Mouse (Mus musculus): ENCODE results near the gene Btn2a2. TPM values are rescaled to one million over a fixed set of nuclear protein-coding genes. Genes with fewer than 3 reads are reported as not detected.

Btn2a2 gene
- polyA plus RNA-seq, 1 experiment from 2014 or later: 0.07 TPM

- WGBS: 57% methylated on average over 5 of the region's 5 CpGs
- peaks cover 7% of the 10 kb centered on the region; the same call in 1 of the 2 replicates for H3K4me1 ChIP-seq (ENCODE audit: insufficient read depth, low read depth, low read length)
- DNase-seq (ENCODE audit: low spot score): no peak
- H3K9ac ChIP-seq (replicated peaks; ENCODE audit: low read depth): no peak overlapping the region
- no peak overlapping the region for H3K4me3 ChIP-seq (ENCODE audit: low read depth, low read length)
- no peak for TF ChIP-seq EP300 (IDR thresholded peaks at IDR 0.05)
- TF ChIP-seq CTCF (IDR thresholded peaks at IDR 0.05): no peak
- ATAC-seq: no peak
- no peaks in the 10 kb centered on the region for H3K27me3 ChIP-seq (replicated peaks; ENCODE audit: insufficient read depth, low read length)
- H3K4me2 ChIP-seq (replicated peaks; ENCODE audit: low read depth, low read length): no peak overlapping the region
- no peaks in the 10 kb centered on the region for H3K36me3 ChIP-seq (ENCODE audit: insufficient read depth, low read length)
- H3K9me3 ChIP-seq (ENCODE audit: low read length): no peaks in the 10 kb centered on the region
- no peak overlapping the region for H3K27ac ChIP-seq (ENCODE audit: low read length)
These were observed 54.9 kb downstream of the Btn2a2 start for GRCm38 (mm10) chr13:23433801-23434200.

- Histone ChIP-seq H3K4me3 (ENCODE audit: low read depth, low read length) (peak overlapping the region; percentile 50), H3K4me1 (ENCODE audit: insufficient read depth, low read depth, low read length) (peaks cover 7% of the 10 kb centered on the region; the same call in 1 of the 2 replicates), H3K27me3 (replicated peaks; ENCODE audit: insufficient read depth, low read length) (no peaks in the 10 kb centered on the region), H3K27ac (ENCODE audit: low read length) (peak overlapping the region; percentile 91), H3K4me2 (replicated peaks; ENCODE audit: low read depth, low read length) (peak overlapping the region; percentile 65), H3K9me3 (ENCODE audit: low read length) (no peaks in the 10 kb centered on the region), H3K36me3 (ENCODE audit: insufficient read depth, low read length) (no peaks in the 10 kb centered on the region), H3K9ac (replicated peaks; ENCODE audit: low read depth) (no peak overlapping the region)
- DNase-seq (ENCODE audit: low spot score) (no peak), ATAC-seq (no peak)
- TF ChIP-seq EP300 (IDR thresholded peaks at IDR 0.05): no peak
- TF ChIP-seq CTCF (IDR thresholded peaks at IDR 0.05): no peak
- 5% methylated on average over 5 of the region's 5 CpGs for WGBS
These were observed 55.5 kb downstream of the Btn2a2 start for GRCm38 (mm10) chr13:23433206-23433605.

DNA sequence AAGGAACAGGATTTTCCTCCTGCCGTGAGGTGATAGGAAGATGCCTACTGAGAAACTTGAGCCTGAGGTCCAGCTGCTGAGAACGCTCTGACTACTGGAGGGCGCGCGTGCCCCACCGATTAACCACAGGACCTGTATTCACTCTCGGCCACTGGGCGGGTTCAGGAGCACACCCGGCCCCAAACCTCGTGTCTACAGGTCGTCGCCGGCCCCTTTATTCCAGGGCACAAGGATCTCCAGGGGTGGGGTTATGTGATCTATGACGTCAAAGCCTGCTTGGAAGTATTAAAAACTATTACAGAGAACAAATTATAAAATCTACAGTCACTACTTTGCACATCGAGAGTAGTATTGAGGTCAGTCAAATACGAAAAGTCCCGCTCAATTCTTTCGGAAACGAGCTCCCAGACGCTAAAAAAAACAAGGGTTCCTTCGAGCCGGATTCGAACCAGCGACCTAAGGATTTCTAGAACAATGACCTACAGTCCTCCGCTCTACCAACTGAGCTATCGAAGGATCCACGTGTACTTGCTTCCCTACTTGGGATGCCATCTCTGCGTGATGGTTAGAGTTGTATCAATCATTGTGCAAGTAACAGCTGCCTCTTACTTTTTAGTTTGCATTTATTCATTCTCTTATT lies 56.0 kb downstream of the Btn2a2 start:
- Histone ChIP-seq H3K36me3 (ENCODE audit: insufficient read depth, low read length) (no peaks in the 10 kb centered on the region), H3K4me1 (ENCODE audit: insufficient read depth, low read depth, low read length) (peaks cover 7% of the 10 kb centered on the region; the same call in 1 of the 2 replicates), H3K27ac (ENCODE audit: low read length) (peak overlapping the region; percentile 91), H3K9me3 (ENCODE audit: low read length) (no peaks in the 10 kb centered on the region), H3K4me3 (ENCODE audit: low read depth, low read length) (peak overlapping the region; percentile 50), H3K4me2 (replicated peaks; ENCODE audit: low read depth, low read length) (peak overlapping the region; percentile 65), H3K9ac (replicated peaks; ENCODE audit: low read depth) (0 out of 2 replicates have a peak overlapping the region, but pooled peaks have one; percentile 37), H3K27me3 (replicated peaks; ENCODE audit: insufficient read depth, low read length) (no peaks in the 10 kb centered on the region)
- TF ChIP-seq CTCF (IDR thresholded peaks at IDR 0.05) (peak; percentile 97), EP300 (IDR thresholded peaks at IDR 0.05) (no peak; the same call in 1 of the 2 replicates)
- under 1% methylated on average over 28 of the region's 28 CpGs for WGBS
- DNase-seq (ENCODE audit: low spot score): peak; percentile 99
- peak; percentile 92 for ATAC-seq

GRCm38 (mm10) chr13:23431351-23431771 lies 57.3 kb downstream of the Btn2a2 start:
- peak; percentile 67 for ATAC-seq
- WGBS: under 1% methylated on average over 15 of the region's 15 CpGs

GRCm38 (mm10) chr13:23430734-23431133 lies 57.9 kb downstream of the Btn2a2 start:
- DNase-seq (ENCODE audit: low spot score) (peak; percentile 94), ATAC-seq (peak; percentile 63)
- Histone ChIP-seq H3K4me1 (ENCODE audit: insufficient read depth, low read depth, low read length) (peaks cover 5% of the 10 kb centered on the region; the same call in 1 of the 2 replicates), H3K9ac (replicated peaks; ENCODE audit: low read depth) (peak overlapping the region; percentile 36), H3K4me3 (ENCODE audit: low read depth, low read length) (peak overlapping the region; percentile 50), H3K4me2 (replicated peaks; ENCODE audit: low read depth, low read length) (peak overlapping the region; percentile 65), H3K27me3 (replicated peaks; ENCODE audit: insufficient read depth, low read length) (no peaks in the 10 kb centered on the region), H3K27ac (ENCODE audit: low read length) (peak overlapping the region; percentile 91), H3K36me3 (ENCODE audit: insufficient read depth, low read length) (no peaks in the 10 kb centered on the region), H3K9me3 (ENCODE audit: low read length) (no peaks in the 10 kb centered on the region)
- WGBS: 0% methylated on average over 17 of the region's 17 CpGs
- TF ChIP-seq CTCF (IDR thresholded peaks at IDR 0.05): peak; percentile 75
- TF ChIP-seq EP300 (IDR thresholded peaks at IDR 0.05): no peak

More at GRCm38 (mm10) chr13:23431351-23431771, 57.3 kb downstream of the Btn2a2 start:
- peak overlapping the region; percentile 65 for H3K4me2 ChIP-seq (replicated peaks; ENCODE audit: low read depth, low read length)
- no peaks in the 10 kb centered on the region for H3K9me3 ChIP-seq (ENCODE audit: low read length)
- H3K27me3 ChIP-seq (replicated peaks; ENCODE audit: insufficient read depth, low read length): no peaks in the 10 kb centered on the region
- TF ChIP-seq CTCF (IDR thresholded peaks at IDR 0.05) (no peak), EP300 (IDR thresholded peaks at IDR 0.05) (peak; percentile 80)
- H3K4me3 ChIP-seq (ENCODE audit: low read depth, low read length): peak overlapping the region; percentile 50
- no peaks in the 10 kb centered on the region for H3K36me3 ChIP-seq (ENCODE audit: insufficient read depth, low read length)
- peak overlapping the region; percentile 37 for H3K9ac ChIP-seq (replicated peaks; ENCODE audit: low read depth)
- H3K27ac ChIP-seq (ENCODE audit: low read length): peak overlapping the region; percentile 91
- peaks cover 7% of the 10 kb centered on the region; the same call in 1 of the 2 replicates for H3K4me1 ChIP-seq (ENCODE audit: insufficient read depth, low read depth, low read length)
- peak; percentile 91 for DNase-seq (ENCODE audit: low spot score)

DNA sequence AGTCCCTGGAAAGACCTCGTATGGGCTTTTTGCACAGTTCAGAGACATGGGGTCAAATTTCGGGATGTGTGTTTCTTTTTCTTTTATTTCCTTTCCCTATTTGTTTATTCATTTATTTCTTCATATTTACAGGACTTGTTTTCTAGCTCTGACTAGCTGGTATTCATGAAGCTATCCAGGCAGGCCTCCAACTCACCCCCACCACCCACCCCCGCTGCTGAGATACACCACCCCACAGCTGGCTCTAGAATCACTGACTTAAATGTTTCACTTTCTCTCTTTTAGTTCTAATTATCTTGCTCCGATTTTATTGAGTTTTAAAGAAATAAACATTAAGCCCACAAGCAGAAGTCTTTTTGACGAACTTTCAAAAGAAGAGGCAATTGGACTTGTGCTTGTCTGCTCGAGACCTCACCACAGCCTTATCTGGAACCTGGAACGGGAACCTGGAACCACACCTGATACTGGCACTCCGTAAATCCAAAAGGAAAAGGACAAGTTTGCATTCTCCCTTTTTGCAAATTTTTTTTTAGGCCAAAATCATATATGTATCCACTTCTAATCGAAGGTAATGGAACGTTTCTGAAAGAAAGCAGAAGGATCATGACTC lies 58.8 kb downstream of the Btn2a2 start:
- H3K27me3 ChIP-seq (replicated peaks; ENCODE audit: insufficient read depth, low read length): no peaks in the 10 kb centered on the region
- H3K9ac ChIP-seq (replicated peaks; ENCODE audit: low read depth): peak overlapping the region; percentile 24; the same call in 1 of the 2 replicates
- no peak for TF ChIP-seq EP300 (IDR thresholded peaks at IDR 0.05)
- no peak for TF ChIP-seq CTCF (IDR thresholded peaks at IDR 0.05)
- H3K9me3 ChIP-seq (ENCODE audit: low read length): no peaks in the 10 kb centered on the region
- peaks cover 3% of the 10 kb centered on the region; the same call in 1 of the 2 replicates for H3K4me1 ChIP-seq (ENCODE audit: insufficient read depth, low read depth, low read length)
- ATAC-seq (no peak), DNase-seq (ENCODE audit: low spot score) (no peak)
- no peaks in the 10 kb centered on the region for H3K36me3 ChIP-seq (ENCODE audit: insufficient read depth, low read length)
- H3K27ac ChIP-seq (ENCODE audit: low read length): no peak overlapping the region
- peak overlapping the region; percentile 65 for H3K4me2 ChIP-seq (replicated peaks; ENCODE audit: low read depth, low read length)
- peak overlapping the region; percentile 50 for H3K4me3 ChIP-seq (ENCODE audit: low read depth, low read length)
- 27% methylated on average over 10 of the region's 10 CpGs for WGBS
